ENCODE assay signal across 22 mouse cellular contexts in genomic region chr15:62177768-62178410, GRCm38 (mm10).
A peak's percentile ranks its signal among the peaks of the same experiment; 100 is the strongest.
DNase-seq lines count a peak whose midpoint lies in the region; ATAC-seq and TF ChIP-seq lines count a peak whose summit lies in the region.
"Had no signal": no experiment of that assay in that cellular context is flagged by ENCODE, and none has a peak within 500 bp of the region (broad histone marks: within the 10 kb centered on the region; RNA-seq: fewer than 3 reads in every experiment).

No protein-coding gene starts in this region.

- H3K27me3 ChIP-seq in liver, postnatal 0 days (ENCODE audit: insufficient read depth, low read length) = no peaks in the 10 kb centered on the region
- no peaks in the 10 kb centered on the region for H3K27me3 ChIP-seq in liver, embryonic 12.5 days (replicated peaks)
- H3K27me3 ChIP-seq in heart, embryonic 11.5 days (ENCODE audit: control insufficient read depth, insufficient read depth, low read length) = no peaks in the 10 kb centered on the region
- H3K27me3 ChIP-seq: heart, embryonic 12.5 days; neural tube, embryonic 15.5 days; stomach, embryonic 15.5 days had no signal

- no peak for TF ChIP-seq CTCF in liver, postnatal 0 days (IDR thresholded peaks at IDR 0.05; ENCODE audit: low read depth)

- peak; percentile 43 for ATAC-seq in liver, postnatal 0 days
- ATAC-seq in liver, embryonic 12.5 days = no peak
- peak; percentile 57 for ATAC-seq in neutrophil, adult 5-6 weeks (ENCODE audit: extremely low read depth, insufficient number of reproducible peaks, low FRiP score, poor library complexity, severe bottlenecking)
- no peak for ATAC-seq in heart, embryonic 11.5 days (replicated peaks; ENCODE audit: insufficient number of reproducible peaks, low FRiP score, low TSS enrichment)
- ATAC-seq: hindbrain, embryonic 16.5 days had no signal

- H3K4me3 ChIP-seq in liver, postnatal 0 days (ENCODE audit: low read depth, low read length) = no peak overlapping the region
- H3K4me3 ChIP-seq in liver, embryonic 12.5 days = no peak overlapping the region
- H3K4me3 ChIP-seq in heart, embryonic 11.5 days (ENCODE audit: low read depth, low read length) = no peak overlapping the region
- H3K4me3 ChIP-seq: heart, embryonic 12.5 days; neural tube, embryonic 15.5 days; stomach, embryonic 15.5 days had no signal

- no peak overlapping the region for H3K4me2 ChIP-seq in liver, postnatal 0 days (ENCODE audit: low read depth, low read length)
- H3K4me2 ChIP-seq in liver, embryonic 12.5 days = no peak overlapping the region
- H3K4me2 ChIP-seq in heart, embryonic 11.5 days = no peak overlapping the region
- H3K4me2 ChIP-seq: heart, embryonic 12.5 days; lung, embryonic 14.5 days; neural tube, embryonic 15.5 days; stomach, embryonic 15.5 days had no signal

- no peak for TF ChIP-seq EP300 in liver, postnatal 0 days (IDR thresholded peaks at IDR 0.05; ENCODE audit: low read depth)

- H3K9me3 ChIP-seq in liver, postnatal 0 days (ENCODE audit: low read length) = no peaks in the 10 kb centered on the region
- H3K9me3 ChIP-seq in liver, embryonic 12.5 days (replicated peaks) = no peaks in the 10 kb centered on the region
- H3K9me3 ChIP-seq in heart, embryonic 11.5 days (replicated peaks; ENCODE audit: control insufficient read depth, low read length) = no peaks in the 10 kb centered on the region
- H3K9me3 ChIP-seq: G1E; heart, embryonic 12.5 days; neural tube, embryonic 15.5 days; stomach, embryonic 15.5 days had no signal

- H3K4me1 ChIP-seq in liver, postnatal 0 days (ENCODE audit: insufficient read depth) = peaks cover 2% of the 10 kb centered on the region; the same call in 1 of the 2 replicates
- H3K4me1 ChIP-seq in liver, embryonic 12.5 days = peaks cover 40% of the 10 kb centered on the region
- H3K4me1 ChIP-seq in heart, embryonic 11.5 days (ENCODE audit: control insufficient read depth, insufficient read depth, low read length) = no peaks in the 10 kb centered on the region; the same call in 1 of the 2 replicates
- H3K4me1 ChIP-seq: neural tube, embryonic 15.5 days; stomach, embryonic 15.5 days had no signal

- no peak overlapping the region for H3K9ac ChIP-seq in liver, postnatal 0 days (replicated peaks)
- no peak overlapping the region for H3K9ac ChIP-seq in liver, embryonic 12.5 days
- no peak overlapping the region for H3K9ac ChIP-seq in heart, embryonic 11.5 days (ENCODE audit: low read depth, low read length)
- H3K9ac ChIP-seq: heart, embryonic 12.5 days; lung, embryonic 14.5 days; neural tube, embryonic 15.5 days; stomach, embryonic 15.5 days had no signal

- no peaks in the 10 kb centered on the region for H3K36me3 ChIP-seq in liver, postnatal 0 days (replicated peaks; ENCODE audit: insufficient read depth, low read length)
- H3K36me3 ChIP-seq in liver, embryonic 12.5 days = peaks cover 17% of the 10 kb centered on the region
- H3K36me3 ChIP-seq in heart, embryonic 11.5 days (ENCODE audit: control insufficient read depth, insufficient read depth, low read length) = no peaks in the 10 kb centered on the region
- H3K36me3 ChIP-seq: G1E; heart, embryonic 12.5 days; neural tube, embryonic 15.5 days; stomach, embryonic 15.5 days had no signal

- H3K27ac ChIP-seq in liver, postnatal 0 days (ENCODE audit: low read depth) = no peak overlapping the region
- no peak overlapping the region for H3K27ac ChIP-seq in liver, embryonic 12.5 days
- H3K27ac ChIP-seq in heart, embryonic 11.5 days (ENCODE audit: low read depth, low read length) = no peak overlapping the region
- H3K27ac ChIP-seq: neural tube, embryonic 15.5 days; stomach, embryonic 15.5 days had no signal

- DNase-seq in liver, postnatal 0 days = no peak
- DNase-seq in CD8-positive naive resting alpha-beta T cell, adult 2 months (ENCODE audit: low read depth in 2 of 2, low spot score in 2 of 2) = peak; percentile 21 to 23
- DNase-seq in induced T-regulatory cell, adult 2 months (ENCODE audit: low read depth) = peak; percentile 82
- DNase-seq in gastrocnemius, adult 18-20 months (ENCODE audit: low spot score) = no peak
- no peak for DNase-seq in right cerebral cortex, postnatal 25 days
- DNase-seq: adrenal gland, adult 2 months; cerebellum, adult 11 months; cerebellum, postnatal 14 days; gastrocnemius, postnatal 25 days; kidney, adult 2 months; kidney, postnatal 36 days; left cerebral cortex, postnatal 4 days; lung, embryonic 14.5 days; right cerebral cortex, postnatal 4 days had no signal

- 67% methylated on average over 9 of the region's 9 CpGs for WGBS in liver, postnatal 0 days (ENCODE audit: insufficient replicate concordance)
- WGBS in liver, embryonic 12.5 days (ENCODE audit: insufficient replicate concordance) = 65% methylated on average over 9 of the region's 9 CpGs
- WGBS in heart, embryonic 11.5 days (ENCODE audit: insufficient replicate concordance) = 84% methylated on average over 9 of the region's 9 CpGs

Comparison
In these comparisons a context has a peak if more than half of its experiments do, and no peak if none do; other contexts are left out.
1. ATAC-seq: peak in liver, postnatal 0 days (single experiment) and neutrophil, adult 5-6 weeks (single experiment); none in liver, embryonic 12.5 days (single experiment) and heart, embryonic 11.5 days (single experiment).
2. DNase-seq: peak in CD8-positive naive resting alpha-beta T cell, adult 2 months (2 of 2) and induced T-regulatory cell, adult 2 months (single experiment); none in liver, postnatal 0 days (single experiment), gastrocnemius, adult 18-20 months (single experiment) and right cerebral cortex, postnatal 25 days (single experiment).